Mouse (Mus musculus): Measurements from ENCODE around the gene Polr3e.

DNA sequence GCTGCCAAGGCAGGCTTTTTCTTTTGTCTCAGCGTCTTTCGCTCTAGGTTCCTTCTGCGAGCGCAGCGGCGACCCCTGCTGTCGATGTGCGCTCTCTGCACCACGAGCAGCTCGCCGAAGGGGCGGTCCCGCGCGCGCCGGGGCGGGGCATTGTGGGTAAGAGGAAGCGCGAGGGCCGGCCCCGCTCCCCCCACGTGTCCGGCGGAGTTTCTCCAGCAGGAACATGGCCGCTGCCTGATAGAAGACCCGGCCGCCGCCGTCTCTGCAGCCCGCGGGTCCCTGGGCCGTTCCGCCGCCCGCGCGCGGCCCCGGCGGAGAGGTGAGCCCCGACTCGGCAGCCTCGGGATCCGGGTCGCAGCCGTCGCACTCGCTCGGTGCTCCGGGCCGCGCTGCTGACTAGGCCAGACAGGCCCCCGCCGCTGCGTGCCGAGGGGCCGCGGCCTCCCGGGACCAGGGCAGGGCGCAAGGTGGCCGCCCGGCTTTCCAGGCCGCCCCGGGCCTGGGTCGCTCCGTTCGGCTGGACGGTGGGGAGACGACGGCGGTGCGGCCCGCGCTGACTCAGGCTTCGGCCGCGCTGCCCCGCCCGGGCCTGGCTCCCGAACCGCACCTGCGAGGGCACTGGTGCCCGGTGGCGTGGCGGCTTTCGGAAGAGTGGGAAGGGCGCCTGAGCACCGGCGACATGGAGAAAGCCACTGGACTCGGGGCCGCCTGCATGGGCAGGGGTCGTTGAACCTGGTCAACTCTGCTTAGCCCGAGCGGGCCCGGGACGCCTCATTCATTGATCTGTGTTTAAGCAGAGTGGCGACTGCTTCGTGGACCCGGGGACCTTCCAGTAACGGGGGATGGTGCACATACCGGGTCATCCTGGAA is at the start of gene Polr3e:
- 0 out of 2 replicates have a peak, but pooled peaks have one; percentile 14 for TF ChIP-seq POLR2A (IDR thresholded peaks at IDR 0.05; ENCODE audit: low read depth, low read length)
- TF ChIP-seq CTCF (IDR thresholded peaks at IDR 0.05; ENCODE audit: extremely low read depth, insufficient read length, insufficient replicate concordance, low read depth, low read length), result peak; percentile 85

Data from small intestine, adult 2 months (tissue).